In the genomic region with DNA sequence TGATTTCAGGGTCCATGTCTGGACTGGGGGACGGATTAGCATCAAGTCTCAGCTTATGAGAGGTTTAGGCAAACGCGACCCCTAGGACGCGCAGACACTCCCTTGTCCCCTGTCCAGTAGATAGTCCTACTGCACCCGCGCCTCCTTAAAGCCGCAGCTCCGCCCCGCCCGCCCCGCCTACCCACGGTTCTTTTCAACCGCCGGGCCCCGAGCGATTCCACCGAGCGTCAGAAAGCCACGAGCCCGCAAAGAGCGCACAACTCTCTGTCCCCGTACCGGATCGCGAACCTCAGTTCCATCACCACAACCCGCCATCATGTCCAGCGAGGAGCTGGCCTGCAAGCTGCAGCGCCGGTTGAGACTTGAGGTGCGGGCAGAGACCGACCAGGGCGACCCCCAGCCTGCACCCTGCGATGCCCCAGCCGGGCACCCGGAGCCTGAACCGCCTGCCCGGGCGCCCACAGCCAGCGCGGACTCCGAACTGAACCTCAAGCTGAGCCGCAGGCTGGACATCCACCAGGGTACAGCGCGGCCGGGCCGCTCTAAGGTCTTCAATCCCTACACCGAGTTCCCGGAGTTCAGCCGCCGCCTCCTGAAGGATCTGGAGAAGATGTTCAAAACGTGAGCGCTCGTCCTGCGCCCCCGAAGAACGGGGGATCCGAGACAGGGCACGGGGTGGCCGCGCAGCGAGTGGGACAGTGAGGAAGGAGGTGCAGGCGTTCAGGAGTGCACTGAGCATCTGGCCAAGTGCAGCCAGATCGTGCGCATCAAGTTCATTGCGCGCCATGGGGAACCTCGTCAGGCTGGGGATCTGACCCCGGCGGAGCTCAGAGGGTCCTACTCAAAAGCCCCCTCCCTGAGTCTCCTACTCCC, we compare ENCODE assay signal across 9 mouse cellular contexts. TPM values are rescaled to one million over a fixed set of nuclear protein-coding genes. Genes with fewer than 3 reads are reported as not detected.
A peak's percentile ranks its signal among the peaks of the same experiment; 100 is the strongest.
DNase-seq lines count a peak whose midpoint lies in the region; ATAC-seq lines count a peak whose summit lies in the region.
"Had no signal": no experiment of that assay in that cellular context is flagged by ENCODE, and none has a peak within 500 bp of the region (broad histone marks: within the 10 kb centered on the region; RNA-seq: fewer than 3 reads in every experiment).

Gene Efhd1 (plus strand): TSS at position 230 of the 873 bp plus-strand sequence.

- H3K4me1 ChIP-seq in forebrain, embryonic 10.5 days: peaks cover 39% of the 10 kb centered on the region
- peaks cover 33% of the 10 kb centered on the region for H3K4me1 ChIP-seq in hindbrain, embryonic 10.5 days (replicated peaks)
- H3K4me1 ChIP-seq in midbrain, embryonic 12.5 days: peaks cover 29% of the 10 kb centered on the region

- no peaks in the 10 kb centered on the region for H3K36me3 ChIP-seq in forebrain, embryonic 10.5 days (replicated peaks)
- H3K36me3 ChIP-seq in hindbrain, embryonic 10.5 days: no peaks in the 10 kb centered on the region
- H3K36me3 ChIP-seq in midbrain, embryonic 12.5 days: no peaks in the 10 kb centered on the region

- no peak for DNase-seq in layer of hippocampus, adult 18-20 months (ENCODE audit: low spot score in 2 of 2)
- DNase-seq in layer of hippocampus, adult 9-10 months (ENCODE audit: low spot score): no peak
- peak; percentile 66 for DNase-seq in ZHBTc4 (ENCODE audit: low read depth, low spot score)
- peak; percentile 67 for DNase-seq in forebrain, embryonic 10.5 days (ENCODE audit: extremely low spot score, low spot score)
- peak; percentile 73 for DNase-seq in hindbrain, embryonic 10.5 days (ENCODE audit: low spot score)
- no peak for DNase-seq in left cerebral cortex, postnatal 25 days (ENCODE audit: low spot score in 2 of 2)
- no peak for DNase-seq in c-Kit-positive CD71-positive TER-119-positive erythroid progenitor cells, embryonic 14.5 days (ENCODE audit: low spot score)

- no peaks in the 10 kb centered on the region for H3K9me3 ChIP-seq in forebrain, embryonic 10.5 days
- H3K9me3 ChIP-seq in hindbrain, embryonic 10.5 days: no peaks in the 10 kb centered on the region
- no peaks in the 10 kb centered on the region for H3K9me3 ChIP-seq in midbrain, embryonic 12.5 days

- peaks cover 91% of the 10 kb centered on the region for H3K27me3 ChIP-seq in forebrain, embryonic 10.5 days (ENCODE audit: poor library complexity, severe bottlenecking)
- H3K27me3 ChIP-seq in hindbrain, embryonic 10.5 days (ENCODE audit: insufficient read depth, poor library complexity, severe bottlenecking): peaks cover 96% of the 10 kb centered on the region
- peaks cover 89% of the 10 kb centered on the region for H3K27me3 ChIP-seq in midbrain, embryonic 12.5 days

- intact Hi-C loops in left cerebral cortex, postnatal 25 days (cut with DNase I): loop anchor here (5.0 kb wide), 1 partner anchor 63 kb away; the partner anchor contains the start of gene Gigyf2

- H3K27ac ChIP-seq in forebrain, embryonic 10.5 days: peak within 1 kb of the TSS; percentile 81
- H3K27ac ChIP-seq in hindbrain, embryonic 10.5 days: peak within 1 kb of the TSS; percentile 64; the same call in 1 of the 2 replicates
- no peak within 1 kb of the TSS for H3K27ac ChIP-seq in midbrain, embryonic 12.5 days (replicated peaks)

- peak within 1 kb of the TSS; percentile 67 for H3K4me3 ChIP-seq in forebrain, embryonic 10.5 days
- peak within 1 kb of the TSS; percentile 67 for H3K4me3 ChIP-seq in hindbrain, embryonic 10.5 days
- peak within 1 kb of the TSS; percentile 53 for H3K4me3 ChIP-seq in midbrain, embryonic 12.5 days

- H3K9ac ChIP-seq in midbrain, embryonic 12.5 days (replicated peaks): peak within 1 kb of the TSS; percentile 49; the same call in 1 of the 2 replicates

- WGBS in forebrain, embryonic 10.5 days: under 1% methylated on average over 70 of the region's 70 CpGs
- WGBS in hindbrain, embryonic 10.5 days: under 1% methylated on average over 70 of the region's 70 CpGs
- under 1% methylated on average over 70 of the region's 70 CpGs for WGBS in midbrain, embryonic 12.5 days

- ATAC-seq in midbrain, embryonic 12.5 days (ENCODE audit: low FRiP score, low read depth): peak; percentile 38; the same call in 1 of the 2 replicates

- H3K4me2 ChIP-seq in midbrain, embryonic 12.5 days (replicated peaks): peak within 1 kb of the TSS; percentile 97

RNA-seq across cellular contexts. Expression of gene Efhd1, which starts in this region (rescaled TPM):
- 10 to 100 TPM; 19.1 to 20.0 TPM for total RNA-seq in layer of hippocampus, adult 18-20 months (2021)
- 1.6 and 2.5 TPM in 2 replicates for polyA plus RNA-seq in forebrain, embryonic 10.5 days (2016; fragmentation: Nextera tagmentation; extraction: Ambion mirVana)
- 0.14 and 0.49 TPM in 2 replicates for polyA plus RNA-seq in hindbrain, embryonic 10.5 days (2016; fragmentation: Nextera tagmentation; extraction: Ambion mirVana)
- total RNA-seq in left cerebral cortex, postnatal 25 days (2021): 10 to 100 TPM; 11.6 to 12.1 TPM
- 0.54 and 0.58 TPM in 2 replicates for polyA plus RNA-seq in midbrain, embryonic 12.5 days (2016; fragmentation: Nextera tagmentation; extraction: Ambion mirVana)
- total RNA-seq: neutrophil, adult 5-6 weeks had no signal

Comparison
In these comparisons a context has a peak if more than half of its experiments do, and no peak if none do; other contexts are left out.
1. Peak in DNase-seq, H3K4me3 ChIP-seq and H3K27ac ChIP-seq in hindbrain, embryonic 10.5 days; RNA of the gene not detected or under 1 TPM.
2. Peak in ATAC-seq, H3K4me3 ChIP-seq, H3K9ac ChIP-seq and H3K4me2 ChIP-seq in midbrain, embryonic 12.5 days; RNA of the gene not detected or under 1 TPM.
3. DNase-seq: peak in ZHBTc4 (single experiment) and forebrain, embryonic 10.5 days (single experiment); none in layer of hippocampus, adult 18-20 months (0 of 2), layer of hippocampus, adult 9-10 months (single experiment), left cerebral cortex, postnatal 25 days (0 of 2) and c-Kit-positive CD71-positive TER-119-positive erythroid progenitor cells, embryonic 14.5 days (single experiment).
4. Peak in every context shown above with its lines, with median percentiles within 50 percentile points of each other: H3K4me3 ChIP-seq.